Mouse (Mus musculus): ENCODE measurements around the gene Serinc3. TPM values are rescaled to one million over a fixed set of nuclear protein-coding genes. Genes with fewer than 3 reads are reported as not detected.

The Serinc3 gene
- 294 and 371 TPM in 2 replicates for polyA plus RNA-seq (2012; rRNA removed; ENCODE audit: low replicate concordance)

DNA sequence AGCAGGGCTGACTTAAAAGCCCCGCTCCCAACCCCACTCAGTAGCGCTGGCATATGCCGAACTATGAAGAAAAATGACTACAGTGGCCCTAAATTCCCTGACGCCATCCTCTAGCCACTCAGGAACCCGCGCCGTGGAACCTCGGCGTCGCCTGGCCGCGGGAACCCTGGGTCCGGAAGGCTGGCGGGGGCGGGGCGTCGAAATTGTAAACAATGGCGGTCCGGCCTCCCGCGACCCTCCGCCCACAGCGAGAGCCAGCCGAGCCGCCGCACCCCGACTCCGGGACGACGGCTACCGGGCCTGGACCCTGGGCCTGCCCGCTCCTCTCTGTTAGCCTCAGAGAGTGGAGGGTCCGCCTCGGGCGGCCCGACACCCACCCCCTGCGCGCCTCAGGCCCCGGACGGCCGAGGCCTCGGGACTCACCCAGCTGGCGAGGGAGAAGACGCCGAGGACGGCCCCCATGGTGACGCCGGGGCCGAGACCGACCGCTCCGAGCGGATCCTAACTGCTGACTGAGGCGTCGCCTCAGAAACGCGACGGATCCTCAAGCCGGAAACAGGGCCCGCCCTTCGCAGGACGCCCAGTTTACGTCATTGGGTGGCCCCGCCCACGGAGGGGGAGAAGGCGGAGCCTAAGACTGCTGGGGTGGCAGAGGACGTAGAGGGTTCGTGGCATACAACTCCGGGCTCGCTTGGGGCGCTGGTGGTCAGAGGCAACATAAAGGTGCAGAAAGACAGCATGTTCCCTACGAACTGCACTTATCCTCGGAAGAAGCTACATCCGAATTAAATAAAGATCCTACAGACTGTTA lies at the start of gene Serinc3:
TSS of gene Serinc3 (minus strand) at position 557 of the 811 bp plus-strand sequence.

DNA sequence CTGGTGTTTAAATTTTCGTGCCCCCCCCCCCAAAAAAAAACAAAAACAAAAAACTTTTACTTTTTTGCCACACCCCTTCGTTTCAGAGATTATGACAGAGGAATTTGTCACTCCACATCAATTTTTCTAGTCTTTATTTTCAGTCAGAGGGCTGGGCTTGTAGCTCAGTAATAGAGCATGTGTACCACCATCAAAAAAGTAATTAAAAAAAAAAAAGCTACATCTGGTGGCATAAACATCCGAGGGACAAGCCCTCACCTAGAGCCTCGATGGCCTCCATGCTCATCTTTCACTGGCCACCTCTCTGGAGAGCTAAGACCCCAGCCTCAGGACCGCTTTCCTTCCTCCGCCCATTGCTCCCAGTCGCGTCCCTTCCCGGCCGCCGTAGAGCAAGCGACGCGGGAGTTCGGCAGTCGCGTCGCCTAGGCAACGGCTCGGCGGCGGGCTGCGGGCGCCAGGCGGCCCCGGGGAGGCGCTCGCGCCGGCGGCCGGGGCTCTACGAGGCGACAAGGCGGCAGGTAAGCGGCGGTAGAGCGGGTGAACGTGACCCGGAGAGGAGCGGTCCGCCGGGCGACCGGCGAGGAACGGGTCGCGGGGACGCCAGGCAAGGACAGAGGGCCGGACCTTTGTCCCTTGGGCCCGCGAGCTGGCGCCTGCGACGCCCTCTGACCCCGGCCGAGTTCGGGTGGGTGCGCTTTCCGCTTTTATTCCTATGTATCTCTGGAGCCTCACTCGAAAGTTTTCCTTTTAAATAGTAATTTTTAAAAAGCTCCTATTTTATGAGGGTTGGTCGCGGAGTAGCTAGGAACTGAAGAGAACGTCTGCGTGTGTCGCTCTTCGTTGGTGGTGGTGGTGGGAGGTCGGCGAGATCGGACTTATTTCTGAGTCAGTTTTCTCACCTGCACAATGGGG lies 13.3 kb upstream of the Serinc3 start, which contains the start of gene Pkig:
TSS of gene Pkig (plus strand) at position 412 of the 912 bp plus-strand sequence.

DNA sequence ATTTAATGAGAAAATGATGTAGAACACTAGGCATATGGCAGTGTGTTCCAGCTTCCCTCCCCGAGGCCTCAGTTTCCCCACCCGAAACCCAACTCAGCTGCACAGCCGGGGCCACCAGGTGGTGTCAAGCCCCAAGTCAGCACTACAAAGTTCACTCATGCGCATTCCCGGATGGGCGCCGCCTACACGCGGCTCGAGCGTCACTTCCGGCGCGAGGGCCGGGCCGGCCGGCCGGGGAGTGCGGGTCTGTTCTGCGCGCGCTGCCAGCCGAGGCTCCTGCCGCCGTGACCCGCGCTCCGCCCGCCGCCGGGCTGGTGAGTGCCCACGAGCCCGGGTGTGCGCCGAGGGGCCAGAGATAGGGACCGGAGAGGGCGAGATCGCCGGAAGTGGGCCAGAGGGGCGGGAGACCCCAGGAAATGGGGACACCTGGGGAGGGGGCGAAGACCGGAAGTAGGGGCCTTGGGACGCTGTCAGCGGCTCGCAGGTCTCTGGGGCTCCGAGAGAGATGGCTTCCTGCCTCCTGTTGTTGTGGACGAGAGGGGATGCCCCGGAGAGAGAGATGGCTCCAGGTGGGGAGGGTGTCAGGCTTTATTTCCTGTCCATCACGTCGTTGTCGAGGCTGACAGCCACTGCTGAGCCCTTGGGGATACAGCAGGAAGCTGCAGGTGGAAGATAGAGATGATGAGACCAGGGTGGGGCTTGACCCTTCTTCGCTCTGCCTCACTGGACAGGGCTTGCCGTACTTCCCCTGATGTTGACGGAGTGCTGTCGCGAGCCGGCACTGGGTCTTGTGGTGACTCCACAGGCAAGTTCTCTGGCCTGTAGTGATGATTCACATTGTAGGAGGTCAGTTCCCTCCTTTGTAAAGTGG lies 42.6 kb downstream of the Serinc3 start, which contains the start of gene Ttpal:
TSS of gene Ttpal (plus strand) at position 214 of the 871 bp plus-strand sequence.

Other genes with a start within 250 kb of the Serinc3 start
- gene Jph2, start 247.1 kb downstream of the Serinc3 start, polyA plus RNA-seq (2012; rRNA removed; ENCODE audit: low replicate concordance) = 5.3 and 75.9 TPM in 2 replicates
- gene Oser1, start 220.4 kb downstream of the Serinc3 start, polyA plus RNA-seq (2012; rRNA removed; ENCODE audit: low replicate concordance) = 22.0 and 22.7 TPM in 2 replicates
- gene Gdap1l1, start 206.7 kb downstream of the Serinc3 start, polyA plus RNA-seq (2012; rRNA removed; ENCODE audit: low replicate concordance) = 0.16 and 2.0 TPM in 2 replicates
- 46.6 and 74.4 TPM in 2 replicates for gene Fitm2, start 172.5 kb downstream of the Serinc3 start, polyA plus RNA-seq (2012; rRNA removed; ENCODE audit: low replicate concordance)
- gene R3hdml, start 152.8 kb downstream of the Serinc3 start, polyA plus RNA-seq (2012; rRNA removed; ENCODE audit: low replicate concordance) = not detected in 2 replicates
- 0.09 TPM in 1 of 2 replicates, not detected in the other for gene Hnf4a, start 138.3 kb downstream of the Serinc3 start, polyA plus RNA-seq (2012; rRNA removed; ENCODE audit: low replicate concordance)
- 17.8 and 23.6 TPM in 2 replicates for gene Ttpal, start 42.8 kb downstream of the Serinc3 start, polyA plus RNA-seq (2012; rRNA removed; ENCODE audit: low replicate concordance)
- gene Pkig, start 13.3 kb upstream of the Serinc3 start, polyA plus RNA-seq (2012; rRNA removed; ENCODE audit: low replicate concordance) = 67.4 and 85.8 TPM in 2 replicates
- 2.7 and 4.9 TPM in 2 replicates for gene Ada, start 105.1 kb upstream of the Serinc3 start, polyA plus RNA-seq (2012; rRNA removed; ENCODE audit: low replicate concordance)
- gene Ccn5, start 175.7 kb upstream of the Serinc3 start, polyA plus RNA-seq (2012; rRNA removed; ENCODE audit: low replicate concordance) = 6.9 and 7.5 TPM in 2 replicates
- gene Kcnk15, start 208.5 kb upstream of the Serinc3 start, polyA plus RNA-seq (2012; rRNA removed; ENCODE audit: low replicate concordance) = not detected in 2 replicates